Mouse (Mus musculus) liver, postnatal 0 days (tissue): Measurements from ENCODE around the gene Cdca8. TPM values are rescaled to one million over a fixed set of nuclear protein-coding genes. Genes with fewer than 3 reads are reported as not detected.
A peak's percentile ranks its signal among the peaks of the same experiment; 100 is the strongest.

Experiments used
- ATAC-seq: fragments of 200-750 bp; cut with Nextera tagmentation; 2 replicates; pipeline ENCODE4 v1.8.0; 2017; ENCODE audit warnings: mild to moderate bottlenecking, moderate library complexity
- DNase-seq: peaks from one replicate; pipeline ENCODE4 v3.0.0-alpha.2; 2016
- H3K27ac ChIP-seq: fragments of 300-500 bp; sonication (generic); 2 replicates; pipeline ENCODE4 v1.5.1; 2014; ENCODE audit warnings: antibody characterized with exemption, moderate library complexity, mild to moderate bottlenecking, low read depth
- H3K27me3 ChIP-seq: fragments of 300-500 bp; sonication (generic); 2 replicates; pipeline ENCODE4 v1.6.1; 2014; ENCODE audit warnings: low read length, control low read depth, mixed read lengths; ENCODE audit not compliant: insufficient read depth
- H3K36me3 ChIP-seq: fragments of 300-500 bp; sonication (generic); replicated peaks from 2 replicates; pipeline ENCODE4 v1.6.1; 2014; ENCODE audit warnings: mild to moderate bottlenecking, control low read depth, low read length, moderate library complexity, mixed read lengths; ENCODE audit not compliant: insufficient read depth
- H3K4me1 ChIP-seq: fragments of 300-500 bp; sonication (generic); 2 replicates; pipeline ENCODE4 v1.6.1; 2014; ENCODE audit warnings: antibody characterized with exemption, mild to moderate bottlenecking, control low read depth; ENCODE audit not compliant: insufficient read depth
- H3K4me2 ChIP-seq: fragments of 300-500 bp; sonication (generic); 2 replicates; pipeline ENCODE4 v1.6.1; 2014; ENCODE audit warnings: low read depth, mild to moderate bottlenecking, low read length, moderate library complexity, mixed read lengths
- H3K4me3 ChIP-seq: fragments of 300-500 bp; sonication (generic); 2 replicates; pipeline ENCODE4 v1.5.1; 2014; ENCODE audit warnings: low read depth, low read length
- H3K9ac ChIP-seq: fragments of 300-500 bp; sonication (generic); replicated peaks from 2 replicates; pipeline ENCODE4 v1.6.1; 2014; ENCODE audit warnings: mild to moderate bottlenecking, moderate library complexity
- H3K9me3 ChIP-seq: fragments of 300-500 bp; sonication (generic); 2 replicates; pipeline ENCODE4 v1.6.1; 2016; ENCODE audit warnings: mild to moderate bottlenecking, control low read depth, low read length, mixed read lengths
- CTCF ChIP-seq: sonication (generic); IDR thresholded peaks from 2 replicates; pipeline ENCODE4 v1.5.1; 2016; ENCODE audit warnings: antibody characterized with exemption, low read depth
- EP300 ChIP-seq: IDR thresholded peaks from 2 replicates; pipeline ENCODE4 v1.6.1; 2016; ENCODE audit warnings: antibody characterized with exemption, low read depth, mild to moderate bottlenecking
- WGBS: fragments of 180-500 bp; shearing (Covaris S2); extraction: QIAGEN DNeasy Blood & Tissue Kit; methylation state at CpG from one replicate; pipeline ENCODE4 v1.1.7; 2014; ENCODE audit not compliant: insufficient replicate concordance; 5-methylcytosine and 5-hydroxymethylcytosine counted together
- polyA plus RNA-seq: library from polyadenylated mRNA; unstranded; fragments of >200 nt; fragmentation: Nextera tagmentation; extraction: Ambion mirVana; gene quantifications from 2 replicates; pipeline ENCODE4 v1.2.1, GENCODE M21; 2015

The Cdca8 gene
- polyA plus RNA-seq, 1 experiment from 2014 or later: 56.3 TPM

DNA sequence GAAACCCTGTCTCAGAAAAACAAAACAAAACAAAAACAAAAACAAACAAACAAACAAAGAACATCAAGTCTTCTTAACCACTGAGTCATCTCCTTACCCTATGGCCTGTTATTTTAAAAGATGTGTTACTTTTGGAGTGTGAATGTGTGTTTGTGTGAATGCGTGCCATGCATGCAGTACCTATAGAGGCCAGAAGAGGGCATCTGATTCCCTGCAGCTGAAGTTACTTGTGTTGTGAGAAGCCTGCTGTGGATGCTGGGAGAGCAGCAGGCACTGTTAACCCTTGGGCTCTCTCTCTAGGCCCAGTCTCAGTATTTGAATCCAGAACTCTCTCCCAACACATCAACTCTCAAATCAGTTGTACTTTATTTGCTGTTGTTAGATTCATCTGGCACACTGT is 66.4 kb downstream of the Cdca8 start:
- Histone ChIP-seq H3K9ac (no peak overlapping the region), H3K4me1 (no peaks in the 10 kb centered on the region), H3K27ac (no peak overlapping the region), H3K9me3 (peaks cover 3% of the 10 kb centered on the region; the same call in 1 of the 2 replicates), H3K36me3 (no peaks in the 10 kb centered on the region), H3K4me3 (no peak overlapping the region), H3K27me3 (no peaks in the 10 kb centered on the region), H3K4me2 (no peak overlapping the region)
- DNase-seq: no peak
- no peak for TF ChIP-seq EP300
- TF ChIP-seq CTCF: peak; percentile 49
- WGBS: 100% methylated on average over 1 of the region's 1 CpGs
- ATAC-seq: no peak

Other genes starting within 250 kb of the Cdca8 start
- 20.1 and 21.6 TPM in 2 replicates for gene Utp11, start 245.7 kb downstream of the Cdca8 start, polyA plus RNA-seq
- 2.5 and 2.7 TPM in 2 replicates for gene Fhl3, start 238.6 kb downstream of the Cdca8 start, polyA plus RNA-seq
- 37.1 and 37.2 TPM in 2 replicates for gene Sf3a3, start 224.5 kb downstream of the Cdca8 start, polyA plus RNA-seq
- 15.5 and 19.5 TPM in 2 replicates for gene Inpp5b, start 197.5 kb downstream of the Cdca8 start, polyA plus RNA-seq
- 9.1 and 9.8 TPM in 2 replicates for gene Mtf1, start 137.2 kb downstream of the Cdca8 start, polyA plus RNA-seq
- gene Yrdc, start 88.6 kb downstream of the Cdca8 start, polyA plus RNA-seq: 15.4 and 18.4 TPM in 2 replicates
- 19.1 and 23.8 TPM in 2 replicates for gene 1110065P20Rik, start 88.1 kb downstream of the Cdca8 start, polyA plus RNA-seq
- not detected in 2 replicates for gene Maneal, start 77.1 kb downstream of the Cdca8 start, polyA plus RNA-seq
- gene Epha10, start 58.4 kb downstream of the Cdca8 start, polyA plus RNA-seq: 0.04 TPM in 1 of 2 replicates, not detected in the other
- 2.4 and 2.6 TPM in 2 replicates for gene 9930104L06Rik, start 2.3 kb downstream of the Cdca8 start, polyA plus RNA-seq
- gene Rspo1, start 47.1 kb upstream of the Cdca8 start, polyA plus RNA-seq: 0.41 and 0.86 TPM in 2 replicates
- gene Gnl2, start 77.3 kb upstream of the Cdca8 start, polyA plus RNA-seq: 25.8 and 26.7 TPM in 2 replicates
- 0.06 TPM in 1 of 2 replicates, not detected in the other for gene Dnali1, start 126.4 kb upstream of the Cdca8 start, polyA plus RNA-seq
- 10.7 and 10.8 TPM in 2 replicates for gene Snip1, start 127.4 kb upstream of the Cdca8 start, polyA plus RNA-seq
- gene Meaf6, start 145.8 kb upstream of the Cdca8 start, polyA plus RNA-seq: 15.2 and 16.3 TPM in 2 replicates
- 0.44 and 0.48 TPM in 2 replicates for gene Zc3h12a, start 188.5 kb upstream of the Cdca8 start, polyA plus RNA-seq